In the genomic region with DNA sequence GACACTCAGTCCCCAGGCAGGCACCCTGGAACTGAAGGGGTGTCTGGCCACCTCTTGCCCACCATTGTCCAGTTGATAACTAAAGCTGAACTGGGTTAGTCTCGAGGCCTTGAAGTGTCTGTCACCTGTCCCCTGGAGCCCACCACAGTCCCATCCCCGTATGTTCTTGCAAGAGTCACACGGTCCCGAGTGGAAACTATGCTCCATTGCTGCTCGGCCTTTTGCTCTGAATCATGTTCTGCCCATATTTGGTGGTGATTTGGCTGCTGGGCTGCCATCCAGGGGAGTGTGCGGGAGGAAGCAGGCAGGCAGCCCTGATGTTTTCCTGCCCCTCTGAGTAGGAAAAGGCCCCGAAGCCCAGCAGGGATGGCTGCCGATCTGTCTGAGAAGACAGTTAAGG, we compare ENCODE assay signal across 9 mouse cellular contexts. TPM values are rescaled to one million over a fixed set of nuclear protein-coding genes. Genes with fewer than 3 reads are reported as not detected.
DNase-seq lines count a peak whose midpoint lies in the region; ATAC-seq and TF ChIP-seq lines count a peak whose summit lies in the region.
"Had no signal": no experiment of that assay in that cellular context is flagged by ENCODE, and none has a peak within 500 bp of the region (broad histone marks: within the 10 kb centered on the region; RNA-seq: fewer than 3 reads in every experiment).

No protein-coding gene starts in this region.

- no peak for TF ChIP-seq POLR2A in cortical plate, adult 2 months (IDR thresholded peaks at IDR 0.05; ENCODE audit: extremely low read depth, insufficient read depth, low read length)

- H3K27me3 ChIP-seq in heart, embryonic 16.5 days (ENCODE audit: control insufficient read depth, insufficient read depth, low read length), result no peaks in the 10 kb centered on the region

- H3K27ac ChIP-seq in cortical plate, adult 2 months (ENCODE audit: insufficient read depth, low read length), result peak overlapping the region; percentile 61
- peak overlapping the region; percentile 95 for H3K27ac ChIP-seq in heart, embryonic 16.5 days (ENCODE audit: low read length)

- H3K4me1 ChIP-seq in cortical plate, adult 2 months (ENCODE audit: control insufficient read depth, insufficient read depth, low read length), result peaks cover 8% of the 10 kb centered on the region; the same call in 1 of the 2 replicates
- peaks cover 96% of the 10 kb centered on the region for H3K4me1 ChIP-seq in heart, embryonic 16.5 days (ENCODE audit: control insufficient read depth, insufficient read depth, low read length)

- H3K36me3 ChIP-seq in heart, embryonic 16.5 days (ENCODE audit: control insufficient read depth, insufficient read depth), result no peaks in the 10 kb centered on the region

- WGBS in heart, embryonic 16.5 days, result 9% methylated on average over 8 of the region's 8 CpGs

- DNase-seq in urinary bladder, adult 2 months (ENCODE audit: low spot score), result peak; percentile 51
- no peak for DNase-seq in urinary bladder, postnatal 10 days (ENCODE audit: low spot score)
- DNase-seq in kidney, postnatal 36 days, result peak; percentile 71 to 79
- DNase-seq in lung, postnatal 36 days, result peak; percentile 84
- DNase-seq in urinary bladder, postnatal 25 days (ENCODE audit: low spot score), result peak; percentile 55

- no peak overlapping the region for H3K4me3 ChIP-seq in cortical plate, adult 2 months (ENCODE audit: insufficient read depth, low read length)
- H3K4me3 ChIP-seq in heart, embryonic 16.5 days (ENCODE audit: low read length), result no peak overlapping the region
- H3K4me3 ChIP-seq: erythroblast, embryonic 14.5 days had no signal

- H3K9ac ChIP-seq in heart, embryonic 16.5 days (ENCODE audit: low read length), result peak overlapping the region; percentile 62

- H3K9me3 ChIP-seq in heart, embryonic 16.5 days (replicated peaks; ENCODE audit: control insufficient read depth, low read length), result no peaks in the 10 kb centered on the region

- no peak for TF ChIP-seq CTCF in cortical plate, adult 2 months (IDR thresholded peaks at IDR 0.05; ENCODE audit: extremely low read depth, insufficient read depth, low read length)

- 0 out of 2 replicates have a peak overlapping the region, but pooled peaks have one; percentile 15 for H3K4me2 ChIP-seq in heart, embryonic 16.5 days (ENCODE audit: low read depth, low read length)

- ATAC-seq in heart, embryonic 16.5 days (replicated peaks; ENCODE audit: extremely low read depth, insufficient read depth, low FRiP score), result peak; percentile 29

RNA-seq across cellular contexts. Expression of gene Naglu, which starts 9.7 kb away (rescaled TPM):
- 27.2 and 29.0 TPM in 2 replicates for polyA plus RNA-seq in urinary bladder, adult 2 months (2012; rRNA removed)
- 10.3 and 10.7 TPM in 2 replicates for polyA plus RNA-seq in cortical plate, adult 2 months (2012; rRNA removed)
- polyA plus RNA-seq in heart, embryonic 16.5 days (2015; fragmentation: Nextera tagmentation; extraction: Ambion mirVana), result 11.5 and 13.1 TPM in 2 replicates

RNA-seq across cellular contexts. Expression of gene Hsd17b1, which starts 18.1 kb away (rescaled TPM):
- 0.56 and 0.57 TPM in 2 replicates for polyA plus RNA-seq in urinary bladder, adult 2 months (2012; rRNA removed)
- 0.21 and 0.42 TPM in 2 replicates for polyA plus RNA-seq in cortical plate, adult 2 months (2012; rRNA removed)
- polyA plus RNA-seq in heart, embryonic 16.5 days (2015; fragmentation: Nextera tagmentation; extraction: Ambion mirVana), result 0.21 and 0.28 TPM in 2 replicates
- polyA plus RNA-seq: neural tube, embryonic 11.5 days had no signal

RNA-seq across cellular contexts. Expression of gene Coasy, which starts 22.2 kb away (rescaled TPM):
- polyA plus RNA-seq in urinary bladder, adult 2 months (2012; rRNA removed), result 25.8 and 38.8 TPM in 2 replicates
- polyA plus RNA-seq in cortical plate, adult 2 months (2012; rRNA removed), result 34.4 and 35.4 TPM in 2 replicates
- 29.9 and 30.0 TPM in 2 replicates for polyA plus RNA-seq in heart, embryonic 16.5 days (2015; fragmentation: Nextera tagmentation; extraction: Ambion mirVana)

RNA-seq across cellular contexts. Expression of gene Mlx, which starts 27.0 kb away (rescaled TPM):
- polyA plus RNA-seq in urinary bladder, adult 2 months (2012; rRNA removed), result 34.1 and 38.0 TPM in 2 replicates
- 46.9 and 53.1 TPM in 2 replicates for polyA plus RNA-seq in cortical plate, adult 2 months (2012; rRNA removed)
- polyA plus RNA-seq in heart, embryonic 16.5 days (2015; fragmentation: Nextera tagmentation; extraction: Ambion mirVana), result 38.6 and 41.7 TPM in 2 replicates

RNA-seq across cellular contexts. Expression of gene Psmc3ip, which starts 35.1 kb away (rescaled TPM):
- 7.1 and 7.9 TPM in 2 replicates for polyA plus RNA-seq in urinary bladder, adult 2 months (2012; rRNA removed)
- 3.5 and 3.8 TPM in 2 replicates for polyA plus RNA-seq in cortical plate, adult 2 months (2012; rRNA removed)
- polyA plus RNA-seq in heart, embryonic 16.5 days (2015; fragmentation: Nextera tagmentation; extraction: Ambion mirVana), result 22.6 and 25.7 TPM in 2 replicates
